Mouse (Mus musculus): Measurements from ENCODE around the gene Klhdc2. TPM values are rescaled to one million over a fixed set of nuclear protein-coding genes. Genes with fewer than 3 reads are reported as not detected.
A peak's percentile ranks its signal among the peaks of the same experiment; 100 is the strongest.

Klhdc2 gene
- polyA plus RNA-seq, 1 experiment: 123 TPM

GRCm38 (mm10) chr12:69279931-69280469 lies 16.5 kb upstream of the Klhdc2 start:
- TF ChIP-seq POLR2A (IDR thresholded peaks at IDR 0.05; ENCODE audit: extremely low read depth, insufficient read depth, low read length) (no peak), CTCF (IDR thresholded peaks at IDR 0.05; ENCODE audit: extremely low read depth, insufficient read depth, low read length) (no peak)
- Histone ChIP-seq H3K4me3 (ENCODE audit: insufficient read depth, low read length) (no peak overlapping the region), H3K27ac (ENCODE audit: insufficient read depth, low read length) (no peak overlapping the region), H3K4me1 (ENCODE audit: control insufficient read depth, insufficient read depth, low read length) (no peaks in the 10 kb centered on the region)

GRCm38 (mm10) chr12:69280915-69281314 lies 15.6 kb upstream of the Klhdc2 start:
- Histone ChIP-seq H3K4me3 (ENCODE audit: insufficient read depth, low read length) (no peak overlapping the region), H3K4me1 (ENCODE audit: control insufficient read depth, insufficient read depth, low read length) (no peaks in the 10 kb centered on the region), H3K27ac (ENCODE audit: insufficient read depth, low read length) (no peak overlapping the region)
- TF ChIP-seq CTCF (IDR thresholded peaks at IDR 0.05; ENCODE audit: extremely low read depth, insufficient read depth, low read length): no peak

- no peak overlapping the region for H3K4me3 ChIP-seq (ENCODE audit: insufficient read depth, low read length)
- H3K27ac ChIP-seq (ENCODE audit: insufficient read depth, low read length): no peak overlapping the region
- no peaks in the 10 kb centered on the region for H3K4me1 ChIP-seq (ENCODE audit: control insufficient read depth, insufficient read depth, low read length)
- TF ChIP-seq POLR2A (IDR thresholded peaks at IDR 0.05; ENCODE audit: extremely low read depth, insufficient read depth, low read length) (no peak), CTCF (IDR thresholded peaks at IDR 0.05; ENCODE audit: extremely low read depth, insufficient read depth, low read length) (no peak)
These were observed 13.3 kb upstream of the Klhdc2 start for GRCm38 (mm10) chr12:69283146-69283545.

- no peaks in the 10 kb centered on the region for H3K4me1 ChIP-seq (ENCODE audit: control insufficient read depth, insufficient read depth, low read length)
- no peak overlapping the region for H3K4me3 ChIP-seq (ENCODE audit: insufficient read depth, low read length)
- TF ChIP-seq POLR2A (IDR thresholded peaks at IDR 0.05; ENCODE audit: extremely low read depth, insufficient read depth, low read length): no peak
- TF ChIP-seq CTCF (IDR thresholded peaks at IDR 0.05; ENCODE audit: extremely low read depth, insufficient read depth, low read length): no peak
- H3K27ac ChIP-seq (ENCODE audit: insufficient read depth, low read length): no peak overlapping the region
These were observed 8.9 kb upstream of the Klhdc2 start for GRCm38 (mm10) chr12:69287535-69287934.

- H3K4me1 ChIP-seq (ENCODE audit: control insufficient read depth, insufficient read depth, low read length): no peaks in the 10 kb centered on the region
These were observed 7.8 kb upstream of the Klhdc2 start for GRCm38 (mm10) chr12:69288699-69289098.

GRCm38 (mm10) chr12:69292401-69292800 lies 4.1 kb upstream of the Klhdc2 start:
- TF ChIP-seq CTCF (IDR thresholded peaks at IDR 0.05; ENCODE audit: extremely low read depth, insufficient read depth, low read length) (no peak), POLR2A (IDR thresholded peaks at IDR 0.05; ENCODE audit: extremely low read depth, insufficient read depth, low read length) (no peak)
- H3K27ac ChIP-seq (ENCODE audit: insufficient read depth, low read length): no peak overlapping the region
- H3K4me1 ChIP-seq (ENCODE audit: control insufficient read depth, insufficient read depth, low read length): no peaks in the 10 kb centered on the region
- H3K4me3 ChIP-seq (ENCODE audit: insufficient read depth, low read length): no peak overlapping the region

More at GRCm38 (mm10) chr12:69288699-69289098, 7.8 kb upstream of the Klhdc2 start:
- Histone ChIP-seq H3K27ac (ENCODE audit: insufficient read depth, low read length) (no peak overlapping the region), H3K4me3 (ENCODE audit: insufficient read depth, low read length) (no peak overlapping the region)
- TF ChIP-seq POLR2A (IDR thresholded peaks at IDR 0.05; ENCODE audit: extremely low read depth, insufficient read depth, low read length): no peak
- no peak for TF ChIP-seq CTCF (IDR thresholded peaks at IDR 0.05; ENCODE audit: extremely low read depth, insufficient read depth, low read length)

DNA sequence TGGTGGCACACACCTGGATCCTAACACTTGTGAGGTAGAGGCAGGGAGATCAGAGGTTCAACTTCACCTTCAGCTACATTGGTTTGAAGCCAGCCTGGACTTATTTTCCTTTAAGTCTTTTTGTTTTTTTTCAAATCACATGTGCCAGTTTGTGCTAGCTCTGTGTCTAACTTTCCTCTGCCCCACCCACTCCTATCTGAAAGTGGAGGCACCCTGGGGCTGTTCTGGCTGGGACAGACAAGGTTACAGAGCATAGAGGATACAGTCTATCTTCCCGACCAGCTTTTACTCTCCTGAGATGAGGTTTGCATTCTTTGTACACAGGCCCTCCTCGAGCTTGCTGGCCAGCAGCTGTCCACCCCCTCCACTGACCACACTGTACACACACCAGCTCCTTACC lies 2.7 kb upstream of the Klhdc2 start:
- no peak overlapping the region for H3K27ac ChIP-seq (ENCODE audit: insufficient read depth, low read length)
- H3K4me3 ChIP-seq (ENCODE audit: insufficient read depth, low read length): no peak overlapping the region
- peaks cover 2% of the 10 kb centered on the region for H3K4me1 ChIP-seq (ENCODE audit: control insufficient read depth, insufficient read depth, low read length)
- no peak for TF ChIP-seq POLR2A (IDR thresholded peaks at IDR 0.05; ENCODE audit: extremely low read depth, insufficient read depth, low read length)
- TF ChIP-seq CTCF (IDR thresholded peaks at IDR 0.05; ENCODE audit: extremely low read depth, insufficient read depth, low read length): no peak

DNA sequence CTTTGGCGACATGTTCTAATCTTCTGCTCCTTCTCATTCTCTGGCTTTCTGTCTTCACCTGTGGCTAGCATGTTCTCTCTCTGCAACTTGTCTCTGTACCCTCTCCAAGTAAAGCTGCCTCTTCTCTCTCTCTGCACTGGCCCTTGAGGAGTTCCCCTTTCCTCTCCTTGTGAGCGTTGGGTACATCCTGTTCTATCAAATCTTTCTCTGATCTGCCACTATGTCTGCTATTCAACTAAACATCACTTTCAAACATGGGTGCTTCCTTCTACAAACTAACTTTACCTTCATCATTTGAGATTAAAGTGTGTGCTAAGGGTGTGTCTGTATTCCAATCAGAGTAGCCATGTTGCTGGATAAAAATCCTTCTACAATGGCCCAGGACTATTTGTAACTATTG lies 1.5 kb upstream of the Klhdc2 start:
- TF ChIP-seq POLR2A (IDR thresholded peaks at IDR 0.05; ENCODE audit: extremely low read depth, insufficient read depth, low read length) (no peak), CTCF (IDR thresholded peaks at IDR 0.05; ENCODE audit: extremely low read depth, insufficient read depth, low read length) (no peak)
- Histone ChIP-seq H3K27ac (ENCODE audit: insufficient read depth, low read length) (no peak overlapping the region), H3K4me3 (ENCODE audit: insufficient read depth, low read length) (no peak overlapping the region), H3K4me1 (ENCODE audit: control insufficient read depth, insufficient read depth, low read length) (peaks cover 5% of the 10 kb centered on the region)

DNA sequence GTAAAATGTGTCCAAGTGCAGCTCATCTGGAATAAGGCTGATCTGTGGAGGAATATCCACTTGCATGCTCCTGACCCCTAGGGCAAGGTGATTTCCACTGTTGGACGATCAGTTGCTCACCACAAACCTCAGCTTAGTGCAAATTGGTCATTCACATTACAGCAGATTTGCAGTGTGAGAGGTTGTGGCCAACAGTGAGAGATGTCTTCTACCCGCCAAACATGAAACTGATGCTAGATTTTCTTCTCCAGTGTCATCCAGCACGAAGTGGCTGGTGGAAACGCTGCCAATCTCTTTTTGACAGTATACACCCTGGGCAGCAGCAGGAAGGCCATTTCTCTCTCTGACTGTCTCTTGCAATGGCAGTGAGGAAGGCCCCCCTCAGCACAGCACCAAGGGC lies 830 bp upstream of the Klhdc2 start:
- TF ChIP-seq CTCF (IDR thresholded peaks at IDR 0.05; ENCODE audit: extremely low read depth, insufficient read depth, low read length): no peak
- no peak for TF ChIP-seq POLR2A (IDR thresholded peaks at IDR 0.05; ENCODE audit: extremely low read depth, insufficient read depth, low read length)
- Histone ChIP-seq H3K4me3 (ENCODE audit: insufficient read depth, low read length) (no peak overlapping the region; the same call in 1 of the 2 replicates), H3K27ac (ENCODE audit: insufficient read depth, low read length) (0 out of 2 replicates have a peak overlapping the region, but pooled peaks have one; percentile 8), H3K4me1 (ENCODE audit: control insufficient read depth, insufficient read depth, low read length) (peaks cover 5% of the 10 kb centered on the region)

- H3K4me3 ChIP-seq (ENCODE audit: insufficient read depth, low read length): peak overlapping the region; percentile 90
- peaks cover 5% of the 10 kb centered on the region for H3K4me1 ChIP-seq (ENCODE audit: control insufficient read depth, insufficient read depth, low read length)
- TF ChIP-seq CTCF (IDR thresholded peaks at IDR 0.05; ENCODE audit: extremely low read depth, insufficient read depth, low read length): no peak
- no peak for TF ChIP-seq POLR2A (IDR thresholded peaks at IDR 0.05; ENCODE audit: extremely low read depth, insufficient read depth, low read length)
- H3K27ac ChIP-seq (ENCODE audit: insufficient read depth, low read length): peak overlapping the region; percentile 80
These were observed 1.1 kb downstream of the Klhdc2 start for GRCm38 (mm10) chr12:69297411-69298150.

Measured in cortical plate, adult 2 months (tissue).